Mouse (Mus musculus) forebrain, postnatal 0 days (tissue): ENCODE measurements around the gene Capn9. TPM values are rescaled to one million over a fixed set of nuclear protein-coding genes. Genes with fewer than 3 reads are reported as not detected.

Source experiments
- ATAC-seq: fragments of 200-750 bp; cut with Nextera tagmentation; 2 replicates; pipeline ENCODE4 v1.8.0; 2017; ENCODE audit warnings: mild to moderate bottlenecking, moderate library complexity
- DNase-seq: peaks from one replicate; pipeline ENCODE4 v3.0.0-alpha.2; 2015
- H3K27ac ChIP-seq: fragments of 300-500 bp; sonication (generic); 2 replicates; pipeline ENCODE4 v1.5.1; 2014; ENCODE audit warnings: low read depth, mild to moderate bottlenecking, antibody characterized with exemption, low read length, moderate library complexity, mixed read lengths
- H3K27me3 ChIP-seq: fragments of 300-500 bp; sonication (generic); 2 replicates; pipeline ENCODE4 v1.6.1; 2014; ENCODE audit warnings: mild to moderate bottlenecking, low read length, mixed read lengths; ENCODE audit not compliant: insufficient read depth
- H3K36me3 ChIP-seq: fragments of 300-500 bp; sonication (generic); 2 replicates; pipeline ENCODE4 v1.6.1; 2014; ENCODE audit warnings: mild to moderate bottlenecking, moderate library complexity; ENCODE audit not compliant: insufficient read depth
- H3K4me1 ChIP-seq: fragments of 300-500 bp; sonication (generic); 2 replicates; pipeline ENCODE4 v1.6.1; 2014; ENCODE audit warnings: antibody characterized with exemption; ENCODE audit not compliant: insufficient read depth
- H3K4me2 ChIP-seq: fragments of 300-500 bp; sonication (generic); 2 replicates; pipeline ENCODE4 v1.6.1; 2014; ENCODE audit warnings: low read depth, mild to moderate bottlenecking, moderate library complexity
- H3K4me3 ChIP-seq: fragments of 300-500 bp; sonication (generic); 2 replicates; pipeline ENCODE4 v1.5.1; 2014; ENCODE audit warnings: low read depth, low read length, mixed read lengths
- H3K9ac ChIP-seq: fragments of 300-500 bp; sonication (generic); 2 replicates; pipeline ENCODE4 v1.6.1; 2014; ENCODE audit warnings: mild to moderate bottlenecking
- H3K9me3 ChIP-seq: fragments of 300-500 bp; sonication (generic); 2 replicates; pipeline ENCODE4 v1.6.1; 2016; ENCODE audit warnings: low read length
- CTCF ChIP-seq: sonication (generic); IDR thresholded peaks from 2 replicates; pipeline ENCODE4 v1.5.1; 2016; ENCODE audit warnings: antibody characterized with exemption, control low read depth, low read depth
- WGBS: fragments of 180-500 bp; shearing (Covaris S2); extraction: QIAGEN DNeasy Blood & Tissue Kit; methylation state at CpG from one replicate; pipeline ENCODE4 v1.1.7; 2014; 5-methylcytosine and 5-hydroxymethylcytosine counted together
- polyA plus RNA-seq: library from polyadenylated mRNA; unstranded; fragments of >200 nt; fragmentation: Nextera tagmentation; extraction: Ambion mirVana; gene quantifications from 2 replicates; pipeline ENCODE4 v1.2.1, GENCODE M21; 2015
- total RNA-seq: library from RNA; depleted of rRNA; stranded (reverse); fragments of >200 nt; gene quantifications from 2 replicates; pipeline ENCODE4 v1.2.3, GENCODE M21; 2014

The Capn9 gene
- total and polyA plus RNA-seq, 2 experiments from 2014 or later: 0.29 TPM; not detected in 1

DNA sequence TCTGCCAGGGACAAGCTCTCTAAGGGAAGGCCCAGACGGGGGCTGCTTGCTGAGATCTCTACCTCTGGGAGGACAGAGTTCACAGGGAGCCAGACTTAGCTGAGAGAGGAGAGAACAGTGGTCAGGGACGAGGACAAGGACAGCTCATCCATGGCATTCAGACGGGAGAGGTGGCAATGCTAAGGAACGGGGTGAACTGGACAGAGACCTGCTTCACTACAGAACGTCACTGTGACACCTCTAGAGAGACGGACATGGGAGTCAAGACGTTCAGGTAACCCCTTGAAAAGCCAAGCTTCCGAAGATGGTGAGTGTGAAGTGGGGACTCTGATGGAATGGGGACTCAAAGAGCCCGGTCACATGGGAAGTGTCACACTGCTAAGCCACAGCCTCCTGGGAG lies 50.3 kb downstream of the Capn9 start:
- Histone ChIP-seq H3K9ac (no peak overlapping the region), H3K36me3 (no peaks in the 10 kb centered on the region), H3K27me3 (no peaks in the 10 kb centered on the region), H3K4me2 (no peak overlapping the region), H3K4me1 (no peaks in the 10 kb centered on the region), H3K9me3 (no peaks in the 10 kb centered on the region), H3K27ac (no peak overlapping the region), H3K4me3 (no peak overlapping the region)
- TF ChIP-seq CTCF: no peak
- 88% methylated on average over 9 of the region's 9 CpGs for WGBS
- DNase-seq: no peak
- ATAC-seq: no peak

DNA sequence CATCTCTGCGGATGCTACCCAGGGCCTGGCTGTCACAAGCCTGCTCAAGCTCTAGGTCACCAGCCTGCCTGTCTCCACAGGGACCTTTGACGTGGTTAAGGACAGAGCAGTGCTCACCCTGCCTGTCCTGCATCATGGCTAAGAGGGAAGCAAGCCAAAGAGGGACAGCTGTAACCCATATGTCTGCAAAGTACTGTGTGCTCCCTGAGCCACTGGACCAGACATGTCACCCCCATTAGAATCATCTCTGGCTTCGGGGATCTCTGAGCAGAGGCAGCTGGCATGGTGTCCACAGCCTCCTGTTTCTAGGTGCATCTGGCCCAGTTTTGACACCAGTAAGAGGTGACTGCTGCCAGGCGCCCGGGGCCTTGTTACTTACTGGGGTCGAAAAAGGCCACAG lies 54.6 kb downstream of the Capn9 start:
- ATAC-seq: no peak
- no peaks in the 10 kb centered on the region for H3K4me1 ChIP-seq
- H3K4me3 ChIP-seq: no peak overlapping the region
- H3K27ac ChIP-seq: no peak overlapping the region
- whole genome bisulfite sequencing: 74% methylated on average over 6 of the region's 6 CpGs
- no peak overlapping the region for H3K4me2 ChIP-seq
- no peak overlapping the region for H3K9ac ChIP-seq
- no peaks in the 10 kb centered on the region for H3K36me3 ChIP-seq
- H3K9me3 ChIP-seq: no peaks in the 10 kb centered on the region
- TF ChIP-seq CTCF: no peak
- DNase-seq: no peak
- H3K27me3 ChIP-seq: no peaks in the 10 kb centered on the region

DNA sequence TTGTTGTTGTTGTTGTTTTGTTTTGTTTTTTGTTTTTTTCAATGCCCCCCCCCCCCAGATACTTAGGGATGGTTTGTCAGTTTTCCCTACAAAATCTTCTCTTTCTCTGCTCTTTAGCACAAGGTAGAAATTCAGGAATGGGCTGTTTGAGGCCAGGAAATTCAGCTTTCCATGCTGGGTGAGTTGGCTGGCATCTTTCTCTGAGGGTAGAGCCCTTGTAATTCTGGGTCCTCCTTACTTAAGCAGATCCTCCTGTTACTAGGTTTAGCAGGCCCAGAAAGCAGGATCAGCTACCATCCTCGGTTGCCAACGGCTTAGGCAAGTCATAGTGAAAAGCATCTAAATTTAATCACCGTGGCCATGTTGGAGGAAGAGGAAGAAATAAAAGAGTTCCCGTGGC lies 55.0 kb downstream of the Capn9 start:
- TF ChIP-seq CTCF: no peak
- peaks cover 2% of the 10 kb centered on the region for H3K36me3 ChIP-seq
- WGBS: 69% methylated on average over 4 of the region's 4 CpGs

DNA sequence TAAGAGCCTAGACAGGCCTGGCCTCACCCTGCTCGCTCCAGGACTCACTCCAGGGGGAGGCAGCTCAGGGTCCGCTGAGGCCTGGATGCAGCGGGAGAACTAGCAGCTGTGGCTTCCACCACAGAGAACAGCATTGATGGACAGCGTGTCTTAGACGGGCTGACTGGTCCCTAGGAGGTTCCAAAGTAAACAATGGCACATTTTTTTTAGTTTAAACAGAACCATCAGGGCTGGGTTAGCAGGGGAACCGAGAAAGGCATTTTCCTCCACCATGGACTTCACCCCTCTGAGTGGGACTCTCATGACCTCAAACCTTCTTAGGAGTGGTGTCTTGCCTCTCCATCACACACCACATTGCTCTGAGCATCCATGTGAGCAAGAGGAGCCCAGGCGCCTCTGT lies 56.1 kb downstream of the Capn9 start:
- no peak for TF ChIP-seq CTCF
- DNase-seq: no peak
- no peak overlapping the region for H3K9ac ChIP-seq
- no peak overlapping the region for H3K4me2 ChIP-seq
- no peaks in the 10 kb centered on the region for H3K27me3 ChIP-seq
- H3K27ac ChIP-seq: peak overlapping the region; percentile 21; the same call in 1 of the 2 replicates
- no peaks in the 10 kb centered on the region for H3K9me3 ChIP-seq
- 51% methylated on average over 7 of the region's 7 CpGs for WGBS
- no peak overlapping the region for H3K4me3 ChIP-seq
- H3K4me1 ChIP-seq: no peaks in the 10 kb centered on the region
- no peak for ATAC-seq
- peaks cover 13% of the 10 kb centered on the region for H3K36me3 ChIP-seq

More for the DNA sequence above, 55.0 kb downstream of the Capn9 start:
- ATAC-seq (no peak), DNase-seq (no peak)
- Histone ChIP-seq H3K4me1 (no peaks in the 10 kb centered on the region), H3K9ac (no peak overlapping the region), H3K4me3 (no peak overlapping the region), H3K27ac (no peak overlapping the region), H3K27me3 (no peaks in the 10 kb centered on the region), H3K4me2 (no peak overlapping the region), H3K9me3 (no peaks in the 10 kb centered on the region)

DNA sequence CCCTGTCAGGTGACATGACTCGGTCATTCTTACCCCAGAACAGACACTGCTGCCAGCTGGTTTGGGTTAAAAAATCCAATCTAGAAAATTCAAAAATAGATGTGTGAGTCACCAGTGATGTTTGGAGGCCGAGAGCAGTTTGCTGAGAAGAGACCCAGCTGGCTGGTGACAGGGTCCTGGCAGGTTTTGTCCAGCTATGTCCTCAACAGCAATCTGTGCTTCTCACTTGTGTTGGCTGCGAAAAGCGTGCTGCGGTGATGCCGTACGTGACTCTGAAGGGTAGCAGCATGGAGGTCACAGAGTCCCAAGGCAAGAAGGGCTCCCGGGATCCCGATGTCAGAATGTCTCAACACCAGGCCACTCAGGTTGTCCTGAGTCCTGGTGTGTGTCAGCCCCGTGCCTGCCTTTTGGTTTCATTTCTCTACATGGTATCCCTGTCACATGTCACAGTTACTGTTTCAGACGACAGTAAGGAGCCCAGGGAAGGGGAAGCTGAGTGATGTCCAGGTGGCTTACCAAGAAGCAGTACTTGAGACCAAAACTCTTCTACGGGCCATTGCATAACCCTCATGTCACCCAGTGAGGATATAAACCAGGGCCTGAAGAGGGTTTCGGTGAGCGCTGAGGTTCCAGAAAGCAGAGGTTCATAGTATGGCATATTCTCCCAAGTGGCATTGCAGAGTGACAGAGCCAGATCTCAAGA lies 57.2 kb downstream of the Capn9 start:
- H3K9ac ChIP-seq: no peak overlapping the region
- peak; percentile 70 for ATAC-seq
- H3K4me2 ChIP-seq: no peak overlapping the region
- peaks cover 25% of the 10 kb centered on the region for H3K36me3 ChIP-seq
- no peak overlapping the region for H3K4me3 ChIP-seq
- no peaks in the 10 kb centered on the region for H3K9me3 ChIP-seq
- H3K27ac ChIP-seq: no peak overlapping the region
- no peak for TF ChIP-seq CTCF
- no peaks in the 10 kb centered on the region for H3K27me3 ChIP-seq
- no peaks in the 10 kb centered on the region for H3K4me1 ChIP-seq
- 75% methylated on average over 14 of the region's 14 CpGs for WGBS
- DNase-seq: peak; percentile 35

DNA sequence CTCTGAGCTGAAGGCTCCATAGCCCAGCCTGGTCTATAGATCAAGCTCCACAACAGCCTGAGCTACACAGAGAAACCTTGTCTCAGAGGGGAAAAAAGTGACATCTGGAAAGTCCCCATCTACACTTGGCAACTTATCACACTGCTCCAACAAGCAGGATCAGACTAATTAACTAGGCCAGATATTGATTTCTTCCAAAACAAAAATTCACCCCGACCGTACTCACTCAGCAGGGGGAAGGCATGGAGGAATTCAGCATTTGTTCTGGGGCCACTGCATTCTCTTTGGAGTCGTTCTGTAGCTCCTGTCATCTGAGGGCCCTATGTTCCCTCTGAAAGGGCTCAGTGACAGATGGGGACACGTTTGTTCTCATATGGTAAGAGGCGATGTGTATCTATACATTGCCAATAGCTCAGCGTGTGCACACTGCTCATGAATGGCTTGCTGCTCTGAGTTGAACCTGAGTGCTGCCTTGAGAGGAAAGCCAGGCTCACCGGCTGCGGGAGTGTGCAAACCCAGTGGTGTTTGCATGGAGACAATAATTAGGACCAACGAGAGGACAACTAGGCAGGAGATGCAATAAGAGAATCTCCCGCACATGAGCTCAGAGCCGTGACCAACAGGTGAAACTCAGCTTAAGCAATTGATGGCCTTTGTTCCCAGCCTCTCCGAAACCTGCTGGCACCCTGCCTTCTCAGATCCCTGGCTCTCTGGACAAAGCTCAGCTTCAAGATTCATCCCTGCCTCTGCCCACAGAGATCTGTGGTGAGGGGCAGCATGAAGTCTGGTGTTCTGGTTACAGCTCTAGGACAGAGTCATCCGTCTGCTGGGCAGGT lies 58.7 kb downstream of the Capn9 start:
- Histone ChIP-seq H3K4me1 (no peaks in the 10 kb centered on the region), H3K4me2 (no peak overlapping the region), H3K36me3 (peaks cover 40% of the 10 kb centered on the region), H3K9ac (no peak overlapping the region), H3K9me3 (no peaks in the 10 kb centered on the region), H3K4me3 (no peak overlapping the region), H3K27ac (0 out of 2 replicates have a peak overlapping the region, but pooled peaks have one; percentile 29), H3K27me3 (no peaks in the 10 kb centered on the region)
- no peak for DNase-seq
- no peak; the same call in 1 of the 2 replicates for ATAC-seq
- WGBS: 51% methylated on average over 13 of the region's 13 CpGs
- no peak for TF ChIP-seq CTCF

DNA sequence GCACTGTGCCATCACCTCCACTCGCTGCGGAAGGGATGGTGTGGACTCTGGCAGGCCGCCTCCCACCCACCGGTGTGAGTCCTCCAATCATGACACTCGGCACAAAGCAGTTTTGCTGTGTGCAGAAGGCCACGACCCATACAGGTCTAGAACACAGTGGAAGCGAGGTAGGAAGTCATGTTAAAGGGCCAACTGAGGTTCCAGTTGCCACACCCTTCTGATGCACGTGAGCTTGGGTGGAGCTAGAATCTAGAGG lies 59.3 kb downstream of the Capn9 start:
- Histone ChIP-seq H3K4me2 (no peak overlapping the region), H3K9ac (no peak overlapping the region), H3K9me3 (no peaks in the 10 kb centered on the region), H3K27me3 (no peaks in the 10 kb centered on the region), H3K27ac (no peak overlapping the region), H3K4me3 (no peak overlapping the region), H3K4me1 (no peaks in the 10 kb centered on the region), H3K36me3 (peaks cover 42% of the 10 kb centered on the region)
- ATAC-seq (no peak), DNase-seq (no peak)
- WGBS: 87% methylated on average over 8 of the region's 8 CpGs
- TF ChIP-seq CTCF: no peak
